Mouse (Mus musculus) kidney, postnatal 10 days (tissue): ENCODE measurements around the gene Hectd2.

Source experiments
- DNase-seq: peaks from one replicate; pipeline ENCODE4 v3.0.0; 2021; ENCODE audit warnings: mixed read lengths

Hectd2 gene

GRCm38 (mm10) chr19:36564396-36564795 lies 10.0 kb downstream of the Hectd2 start:
- DNase-seq: no peak

GRCm38 (mm10) chr19:36573986-36574385 lies 19.5 kb downstream of the Hectd2 start:
- DNase-seq: no peak

- DNase-seq: no peak
Measured at GRCm38 (mm10) chr19:36575159-36575558, 20.7 kb downstream of the Hectd2 start.

GRCm38 (mm10) chr19:36580874-36581273 lies 26.4 kb downstream of the Hectd2 start:
- DNase-seq: no peak

- no peak for DNase-seq
Measured at GRCm38 (mm10) chr19:36582116-36582515, 27.7 kb downstream of the Hectd2 start.

- DNase-seq: no peak
Measured at GRCm38 (mm10) chr19:36585505-36585904, 31.1 kb downstream of the Hectd2 start.

- no peak for DNase-seq
Measured at GRCm38 (mm10) chr19:36594409-36594808, 40.0 kb downstream of the Hectd2 start.

GRCm38 (mm10) chr19:36601869-36602268 lies 47.4 kb downstream of the Hectd2 start:
- DNase-seq: no peak

GRCm38 (mm10) chr19:36602535-36603312 lies 48.3 kb downstream of the Hectd2 start:
- no peak for DNase-seq

- no peak for DNase-seq
Measured at GRCm38 (mm10) chr19:36606270-36606669, 51.8 kb downstream of the Hectd2 start.

GRCm38 (mm10) chr19:36609229-36609628 lies 54.8 kb downstream of the Hectd2 start:
- no peak for DNase-seq

GRCm38 (mm10) chr19:36610309-36610708 lies 55.9 kb downstream of the Hectd2 start:
- no peak for DNase-seq

GRCm38 (mm10) chr19:36625906-36626305 lies 71.5 kb downstream of the Hectd2 start:
- DNase-seq: no peak

GRCm38 (mm10) chr19:36626881-36627280 lies 72.4 kb downstream of the Hectd2 start:
- no peak for DNase-seq

- DNase-seq: no peak
Measured at GRCm38 (mm10) chr19:36629394-36629910, 75.0 kb downstream of the Hectd2 start.

GRCm38 (mm10) chr19:36630361-36630760 lies 75.9 kb downstream of the Hectd2 start:
- no peak for DNase-seq

GRCm38 (mm10) chr19:36634771-36635170 lies 80.3 kb downstream of the Hectd2 start:
- DNase-seq: no peak

- DNase-seq: no peak
Measured at GRCm38 (mm10) chr19:36637223-36637622, 82.8 kb downstream of the Hectd2 start.

GRCm38 (mm10) chr19:36637948-36638587 lies 83.6 kb downstream of the Hectd2 start:
- no peak for DNase-seq

GRCm38 (mm10) chr19:36639072-36639471 lies 84.6 kb downstream of the Hectd2 start:
- no peak for DNase-seq

GRCm38 (mm10) chr19:36641128-36641527 lies 86.7 kb downstream of the Hectd2 start:
- DNase-seq: peak; percentile 18

- DNase-seq: no peak
Measured at GRCm38 (mm10) chr19:36645308-36645889, 91.0 kb downstream of the Hectd2 start.

GRCm38 (mm10) chr19:36646132-36646828 lies 91.8 kb downstream of the Hectd2 start:
- DNase-seq: peak; percentile 74
